ENCODE assay signal across 27 mouse cellular contexts in genomic region chr10:59754104-59754503, GRCm38 (mm10). TPM values are rescaled to one million over a fixed set of nuclear protein-coding genes. Genes with fewer than 3 reads are reported as not detected.
DNase-seq lines count a peak whose midpoint lies in the region; ATAC-seq and TF ChIP-seq lines count a peak whose summit lies in the region.
"Had no signal": no experiment of that assay in that cellular context is flagged by ENCODE, and none has a peak within 500 bp of the region (broad histone marks: within the 10 kb centered on the region; RNA-seq: fewer than 3 reads in every experiment).

No protein-coding gene starts in this region.

- peaks cover 2% of the 10 kb centered on the region; the same call in 1 of the 2 replicates for H3K36me3 ChIP-seq in intestine, postnatal 0 days (ENCODE audit: control insufficient read depth, insufficient read depth)

- no peak overlapping the region for H3K4me3 ChIP-seq in intestine, postnatal 0 days (ENCODE audit: low read depth, low read length)
- H3K4me3 ChIP-seq: forebrain, embryonic 10.5 days; forebrain, embryonic 13.5 days; heart, embryonic 12.5 days; heart, embryonic 15.5 days; hindbrain, embryonic 10.5 days; hindbrain, embryonic 13.5 days had no signal

- H3K4me2 ChIP-seq in intestine, postnatal 0 days (replicated peaks; ENCODE audit: low read depth) = no peak overlapping the region
- H3K4me2 ChIP-seq: forebrain, embryonic 13.5 days; heart, embryonic 12.5 days; heart, embryonic 15.5 days; hindbrain, embryonic 13.5 days had no signal

- 55% methylated on average over 1 of the region's 1 CpGs for WGBS in intestine, postnatal 0 days

- no peak overlapping the region for H3K9ac ChIP-seq in intestine, postnatal 0 days (ENCODE audit: low read depth, low read length)
- H3K9ac ChIP-seq: forebrain, embryonic 13.5 days; heart, embryonic 12.5 days; heart, embryonic 15.5 days; hindbrain, embryonic 13.5 days had no signal

- peak; percentile 72; the same call in 1 of the 2 replicates for ATAC-seq in intestine, postnatal 0 days
- ATAC-seq: CD4-positive, CD25-positive, alpha-beta regulatory T cell, adult 4 months; forebrain, embryonic 13.5 days; forebrain, embryonic 16.5 days; hindbrain, embryonic 16.5 days had no signal

- TF ChIP-seq CTCF in intestine, postnatal 0 days (IDR thresholded peaks at IDR 0.05; ENCODE audit: low read depth) = no peak

- H3K27ac ChIP-seq in intestine, postnatal 0 days (ENCODE audit: low read depth, low read length) = no peak overlapping the region
- H3K27ac ChIP-seq: forebrain, embryonic 10.5 days; forebrain, embryonic 13.5 days; heart, embryonic 15.5 days; hindbrain, embryonic 10.5 days; hindbrain, embryonic 13.5 days had no signal

- no peaks in the 10 kb centered on the region for H3K27me3 ChIP-seq in intestine, postnatal 0 days (replicated peaks; ENCODE audit: control insufficient read depth, insufficient read depth, low read length)
- H3K27me3 ChIP-seq: forebrain, embryonic 13.5 days; heart, embryonic 12.5 days; heart, embryonic 15.5 days; hindbrain, embryonic 13.5 days had no signal

- H3K9me3 ChIP-seq in intestine, postnatal 0 days (ENCODE audit: control insufficient read depth) = no peaks in the 10 kb centered on the region
- H3K9me3 ChIP-seq: forebrain, embryonic 13.5 days; heart, embryonic 15.5 days; hindbrain, embryonic 10.5 days; hindbrain, embryonic 13.5 days had no signal

- DNase-seq in ES-CJ7 (ENCODE audit: low read depth, low spot score) = peak; percentile 41
- peak; percentile 18 for DNase-seq in ZHBTc4 (ENCODE audit: low read depth, low spot score)
- DNase-seq in adrenal gland, postnatal 10 days = no peak
- no peak for DNase-seq in embryo, embryonic 10 days (ENCODE audit: low spot score)
- DNase-seq in kidney, adult 8-10 months = no peak
- no peak for DNase-seq in gastrocnemius, postnatal 36 days
- DNase-seq: adrenal gland, adult 2 months; adrenal gland, postnatal 25 days; cerebellum, adult 11-12 months; cerebellum, adult 8-10 months; cerebellum, postnatal 10 days; cerebellum, postnatal 36 days; gastrocnemius, postnatal 14 days; heart, adult 18-20 months; heart, postnatal 10 days; heart, postnatal 36 days; kidney, adult 11 months had no signal

- intact Hi-C loops in gastrocnemius, postnatal 36 days (cut with DNase I) = no loop called here

- H3K4me1 ChIP-seq in intestine, postnatal 0 days (replicated peaks; ENCODE audit: control insufficient read depth, insufficient read depth, low read length) = 0 out of 2 replicates have a peak, but pooled peaks cover 7% of the 10 kb centered on the region
- H3K4me1 ChIP-seq: heart, embryonic 12.5 days; heart, embryonic 15.5 days had no signal

RNA-seq across cellular contexts. Expression of gene Micu1, which starts 51.8 kb away (rescaled TPM):
- 57.8 and 59.2 TPM in 2 replicates for polyA plus RNA-seq in intestine, postnatal 0 days (2015; fragmentation: Nextera tagmentation; extraction: Ambion mirVana)
- total RNA-seq in adrenal gland, postnatal 10 days (2021) = 10 to 100 TPM; 56.1 to 67.3 TPM
- 10 to 100 TPM; 47.8 to 53.1 TPM for total RNA-seq in gastrocnemius, postnatal 36 days (2021)

Comparison
In these comparisons a context has a peak if more than half of its experiments do, and no peak if none do; other contexts are left out.
1. DNase-seq: peak in ES-CJ7 (single experiment) and ZHBTc4 (single experiment); none in adrenal gland, postnatal 10 days (single experiment), embryo, embryonic 10 days (single experiment), kidney, adult 8-10 months (0 of 2) and gastrocnemius, postnatal 36 days (0 of 2).